Mouse (Mus musculus) testis, postnatal 14 days (tissue): ENCODE results near the gene Ptpn7.
"Not testable (repeated sequence)": the region's sequence is repeated elsewhere in the genome, so short reads cannot be mapped to it uniquely, and the experiment has no call there.

Experiments used
- DNase-seq: peaks from one replicate; pipeline ENCODE4 v3.0.0; 2021; ENCODE audit warnings: low spot score

The Ptpn7 gene

DNA sequence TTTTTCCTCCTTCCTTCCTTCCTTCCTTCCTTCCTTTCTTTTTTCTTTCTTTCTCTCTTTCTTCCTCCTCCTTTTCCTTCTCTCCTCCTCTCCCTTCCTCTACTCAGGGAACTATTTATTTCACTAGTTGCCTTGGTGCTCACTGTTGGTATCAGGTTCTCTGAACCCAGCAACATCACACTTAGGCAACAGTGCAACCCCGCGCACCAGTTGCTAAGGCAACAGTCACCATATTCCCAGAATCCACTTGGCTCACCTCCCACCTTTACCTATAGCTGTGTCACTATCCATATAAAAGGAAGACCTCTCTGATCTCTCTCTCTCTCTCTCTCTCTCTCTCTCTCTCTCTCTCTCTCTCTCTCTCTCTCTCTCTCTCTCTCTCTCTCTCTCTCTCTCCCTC is 54.5 kb downstream of the Ptpn7 start:
- not testable (repeated sequence) for DNase-seq

DNA sequence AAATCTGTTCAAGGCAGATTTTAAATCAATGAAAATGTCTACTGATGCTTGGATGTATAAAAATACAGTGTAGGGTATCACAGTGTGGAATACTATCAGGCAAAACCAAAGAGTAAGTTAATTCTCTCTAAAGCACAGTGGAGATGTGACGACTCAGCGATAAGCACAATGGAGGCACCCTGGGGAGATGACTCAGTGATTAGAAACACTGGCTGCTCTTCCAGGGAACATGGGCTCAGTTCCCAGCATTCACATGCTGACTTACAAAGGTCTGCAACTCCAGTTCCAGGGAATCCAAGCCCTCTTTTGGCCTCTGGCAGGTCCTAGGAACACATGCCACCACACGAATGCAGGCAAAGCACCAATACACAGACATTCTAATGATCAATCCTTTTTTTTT is 55.7 kb downstream of the Ptpn7 start:
- DNase-seq = peak; percentile 29

DNA sequence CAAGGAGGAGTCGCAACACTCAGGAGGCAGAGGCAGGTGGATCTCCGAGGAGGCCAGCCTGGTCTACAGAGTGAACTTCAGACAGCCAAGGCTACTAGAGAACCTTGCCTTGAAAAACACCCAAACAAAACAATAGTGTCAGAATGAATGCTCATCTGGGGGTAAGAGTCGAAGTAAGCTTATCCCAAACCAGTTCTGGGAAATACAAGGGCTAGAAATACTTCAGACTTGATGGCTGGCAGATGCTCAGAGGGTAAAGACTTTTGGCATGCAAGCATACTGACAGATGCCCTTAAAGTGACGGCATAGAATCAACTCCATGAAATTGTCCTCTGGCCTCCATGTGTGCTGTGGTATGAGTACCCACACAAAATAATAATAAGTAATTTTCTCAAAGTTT is 56.7 kb downstream of the Ptpn7 start:
- DNase-seq = no peak

DNA sequence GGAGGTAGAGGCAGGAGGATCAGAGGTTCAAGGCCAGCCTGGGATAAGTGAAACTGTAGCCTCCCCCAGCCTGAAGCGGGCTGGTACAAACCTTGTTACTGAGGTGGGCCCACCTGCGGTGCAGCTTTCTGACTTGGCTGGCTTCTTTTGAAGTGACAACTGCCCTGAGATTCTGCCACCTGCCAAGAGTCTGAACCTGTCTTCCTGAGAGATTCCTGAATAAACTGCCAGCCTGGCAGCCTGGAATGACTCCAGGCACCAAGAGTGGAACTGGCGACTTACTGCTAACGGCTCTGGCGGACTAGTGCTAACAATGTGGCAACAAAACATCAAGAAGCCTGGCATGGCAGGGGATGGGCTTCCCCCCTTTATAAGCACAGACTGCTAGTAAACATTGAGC is 61.8 kb downstream of the Ptpn7 start:
- not testable (repeated sequence) for DNase-seq
